Mouse (Mus musculus) sigmoid colon, adult 10 weeks (tissue): Measurements from ENCODE around the gene Gsk3a. TPM values are rescaled to one million over a fixed set of nuclear protein-coding genes. Genes with fewer than 3 reads are reported as not detected.

ENCODE experiments used
- polyA plus RNA-seq: library from polyadenylated mRNA; stranded (reverse); fragments of 350-450 nt; fragmentation: Illumina TruSeq; extraction: RNeasy Lipid Tissue Mini Kit (QIAGEN cat#74804); gene quantifications from one replicate; pipeline ENCODE4 v1.2.3, GENCODE M21; 2014; ENCODE audit warnings: low read depth, low replicate concordance

Gsk3a gene
- polyA plus RNA-seq, result 7.9 TPM

GRCm38 (mm10) chr7:25237249-25238014 is at the start of gene Gsk3a:
TSS of gene Gsk3a (minus strand) at chr7:25237851.

DNA sequence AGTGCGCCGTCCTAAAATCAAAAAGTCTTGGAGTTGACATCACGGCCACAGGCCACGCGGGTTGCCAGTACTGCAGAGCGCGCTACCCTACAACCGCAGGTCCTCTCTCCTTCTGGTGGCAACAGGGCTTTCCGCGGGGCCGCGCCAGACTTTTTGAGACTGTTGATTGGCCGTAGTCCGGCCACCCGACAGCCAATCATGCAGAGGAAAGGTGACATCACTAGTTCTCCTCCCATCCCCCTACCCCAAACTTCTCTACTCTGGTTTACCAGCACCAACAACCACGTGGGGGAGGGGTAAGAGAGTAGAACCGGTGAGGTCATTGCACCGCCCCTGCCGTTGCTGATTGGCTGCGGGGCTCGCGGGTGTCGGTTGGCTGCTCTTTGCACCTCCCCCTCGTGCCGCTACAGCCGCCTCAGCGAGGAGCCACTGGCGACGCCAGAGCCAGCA is 29.7 kb upstream of the Gsk3a start, which contains the start of gene Cic:
Cic (plus strand) TSS at position 404 of the 450 bp plus-strand sequence.

DNA sequence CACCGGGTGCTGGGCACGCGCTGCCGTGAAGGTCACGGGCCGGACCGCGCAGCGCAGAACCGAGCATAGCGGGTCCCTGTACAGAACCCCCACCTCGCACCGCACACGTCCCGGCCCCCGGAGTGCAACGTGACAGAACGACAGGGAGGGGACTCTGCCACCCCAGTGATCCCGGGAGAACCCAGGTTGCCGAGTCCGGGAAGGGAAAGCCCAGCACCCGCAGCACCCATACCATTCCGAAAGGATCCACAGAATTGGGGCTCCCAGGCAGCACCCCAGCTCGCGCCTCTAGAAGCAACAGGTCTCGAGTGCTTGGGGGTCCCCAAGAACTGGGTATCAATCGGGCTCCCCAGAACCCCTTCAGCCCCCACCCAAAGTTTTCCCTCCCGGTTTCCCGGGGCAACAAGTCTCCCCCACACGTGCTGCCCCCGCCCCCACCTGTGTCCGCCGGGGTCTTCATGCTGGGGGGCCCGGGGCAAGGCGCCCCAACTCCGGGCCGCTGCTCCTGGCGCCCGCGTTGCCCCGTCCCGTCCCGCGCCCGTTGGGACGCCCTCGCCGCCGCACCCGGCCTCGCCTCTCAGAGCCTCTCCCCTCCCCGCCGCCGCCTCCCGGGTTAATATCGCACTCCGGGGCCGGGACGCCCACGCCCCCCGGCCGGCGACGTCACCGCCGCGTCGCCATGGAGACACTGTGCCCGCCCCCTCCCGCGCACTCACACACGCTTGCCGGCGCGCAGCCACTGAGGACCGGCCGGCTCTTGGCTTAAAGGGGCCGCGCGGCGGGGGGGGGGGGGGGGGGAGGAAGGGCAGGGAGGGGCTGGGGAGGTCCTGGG is 12.7 kb upstream of the Gsk3a start, which contains the start of gene Erf:
Erf (minus strand) TSS at position 621 of the 832 bp plus-strand sequence.

GRCm38 (mm10) chr7:25221102-25221883 is 16.4 kb downstream of the Gsk3a start, which contains the start of gene Zfp526:
TSS of gene Zfp526 (plus strand) at chr7:25221425.

GRCm38 (mm10) chr7:25220457-25221101 is 17.1 kb downstream of the Gsk3a start, which contains the start of gene Dedd2:
TSS of gene Dedd2 (minus strand) at chr7:25220615.

GRCm38 (mm10) chr7:25179606-25180161 is 58.0 kb downstream of the Gsk3a start, which contains the start of gene Pou2f2:
TSS of gene Pou2f2 (minus strand) at chr7:25179726.

Other genes starting within 250 kb of the Gsk3a start
- gene Atp1a3, start 231.9 kb downstream of the Gsk3a start, polyA plus RNA-seq, result not detected
- 0.63 TPM for gene Grik5, start 165.5 kb downstream of the Gsk3a start, polyA plus RNA-seq
- gene Zfp574, start 165.3 kb downstream of the Gsk3a start, polyA plus RNA-seq, result 0.95 TPM
- gene Pou2f2, start 58.1 kb downstream of the Gsk3a start, polyA plus RNA-seq, result 1.7 TPM
- 1.9 TPM for gene Dedd2, start 17.2 kb downstream of the Gsk3a start, polyA plus RNA-seq
- gene Zfp526, start 16.4 kb downstream of the Gsk3a start, polyA plus RNA-seq, result 1.5 TPM
- 1.6 TPM for gene Erf, start 12.9 kb upstream of the Gsk3a start, polyA plus RNA-seq
- gene Cic, start 29.9 kb upstream of the Gsk3a start, polyA plus RNA-seq, result 20.7 TPM
- gene Pafah1b3, start 60.1 kb upstream of the Gsk3a start, polyA plus RNA-seq, result 9.2 TPM
- not detected for gene Prr19, start 63.6 kb upstream of the Gsk3a start, polyA plus RNA-seq
- not detected for gene Tmem145, start 68.3 kb upstream of the Gsk3a start, polyA plus RNA-seq
- gene Megf8, start 79.3 kb upstream of the Gsk3a start, polyA plus RNA-seq, result 1.2 TPM
- not detected for gene Cnfn, start 131.9 kb upstream of the Gsk3a start, polyA plus RNA-seq
- not detected for gene Lipe, start 160.9 kb upstream of the Gsk3a start, polyA plus RNA-seq
- not detected for gene Cxcl17, start 175.0 kb upstream of the Gsk3a start, polyA plus RNA-seq
- gene Ceacam1, start 239.8 kb upstream of the Gsk3a start, polyA plus RNA-seq, result 3,714 TPM